In the genomic region with DNA sequence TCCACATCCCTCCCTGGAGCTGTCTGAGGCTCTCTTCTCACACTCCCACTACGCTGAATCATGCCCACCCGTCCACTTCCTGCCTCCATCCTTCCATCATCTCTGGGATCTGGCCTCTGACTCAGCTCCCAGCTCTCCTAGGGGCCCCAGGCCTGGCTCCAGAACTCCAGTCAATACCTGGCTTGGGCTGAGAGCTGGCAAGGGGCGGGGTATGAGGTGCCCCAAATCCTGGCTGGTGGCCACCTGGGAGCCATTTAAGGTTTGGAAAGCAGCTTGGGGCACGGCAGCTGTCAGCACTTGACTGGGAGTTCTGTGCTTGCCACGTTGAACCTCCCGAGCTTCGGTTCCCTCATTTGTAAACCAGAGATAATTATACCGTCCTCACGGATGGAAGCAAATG, we compare ENCODE assay signal across 8 mouse cellular contexts. TPM values are rescaled to one million over a fixed set of nuclear protein-coding genes. Genes with fewer than 3 reads are reported as not detected.
A peak's percentile ranks its signal among the peaks of the same experiment; 100 is the strongest.
DNase-seq lines count a peak whose midpoint lies in the region; ATAC-seq and TF ChIP-seq lines count a peak whose summit lies in the region.

No protein-coding gene starts in this region.

- DNase-seq in lung, postnatal 0 days (ENCODE audit: low spot score) = peak; percentile 31
- no peak for DNase-seq in lung, postnatal 10 days
- peak; percentile 76 to 87 for DNase-seq in heart, postnatal 14 days
- peak; percentile 60 for DNase-seq in right cerebral cortex, postnatal 25 days
- no peak for DNase-seq in ovary, postnatal 14 days (ENCODE audit: low spot score)

- TF ChIP-seq CTCF in lung, postnatal 0 days (IDR thresholded peaks at IDR 0.05) = no peak

- H3K9ac ChIP-seq in lung, postnatal 0 days (replicated peaks; ENCODE audit: low read depth) = no peak overlapping the region
- no peak overlapping the region for H3K9ac ChIP-seq in forebrain, embryonic 13.5 days
- H3K9ac ChIP-seq in midbrain, embryonic 16.5 days (ENCODE audit: low read depth, low read length) = no peak overlapping the region
- H3K9ac ChIP-seq in liver, embryonic 12.5 days = no peak overlapping the region

- intact Hi-C loops in heart, postnatal 14 days (cut with DNase I) = no loop called here

- H3K27me3 ChIP-seq in lung, postnatal 0 days (replicated peaks; ENCODE audit: insufficient read depth, low read length) = peaks cover 14% of the 10 kb centered on the region
- peaks cover 31% of the 10 kb centered on the region for H3K27me3 ChIP-seq in forebrain, embryonic 13.5 days
- H3K27me3 ChIP-seq in midbrain, embryonic 16.5 days (ENCODE audit: control insufficient read depth, insufficient read depth, low read depth, low read length) = peaks cover 5% of the 10 kb centered on the region; the same call in 1 of the 2 replicates
- peaks cover 58% of the 10 kb centered on the region for H3K27me3 ChIP-seq in liver, embryonic 12.5 days (replicated peaks)

- H3K9me3 ChIP-seq in lung, postnatal 0 days (ENCODE audit: low read length) = no peaks in the 10 kb centered on the region
- H3K9me3 ChIP-seq in forebrain, embryonic 13.5 days (replicated peaks) = no peaks in the 10 kb centered on the region
- H3K9me3 ChIP-seq in midbrain, embryonic 16.5 days (replicated peaks; ENCODE audit: control insufficient read depth, low read length, poor library complexity, severe bottlenecking) = no peaks in the 10 kb centered on the region
- H3K9me3 ChIP-seq in liver, embryonic 12.5 days (replicated peaks) = no peaks in the 10 kb centered on the region

- TF ChIP-seq EP300 in lung, postnatal 0 days (IDR thresholded peaks at IDR 0.05) = no peak

- ATAC-seq in lung, postnatal 0 days = peak; percentile 48; the same call in 1 of the 2 replicates
- ATAC-seq in forebrain, embryonic 13.5 days = no peak
- ATAC-seq in midbrain, embryonic 16.5 days = no peak
- ATAC-seq in liver, embryonic 12.5 days = no peak

- H3K4me1 ChIP-seq in lung, postnatal 0 days (ENCODE audit: insufficient read depth, low read depth, low read length) = no peaks in the 10 kb centered on the region
- H3K4me1 ChIP-seq in forebrain, embryonic 13.5 days = peaks cover 20% of the 10 kb centered on the region
- peaks cover 10% of the 10 kb centered on the region for H3K4me1 ChIP-seq in midbrain, embryonic 16.5 days (ENCODE audit: control insufficient read depth, insufficient read depth, low read length)
- peaks cover 5% of the 10 kb centered on the region; the same call in 1 of the 2 replicates for H3K4me1 ChIP-seq in liver, embryonic 12.5 days

- H3K4me2 ChIP-seq in lung, postnatal 0 days (replicated peaks; ENCODE audit: low read depth, low read length) = no peak overlapping the region
- no peak overlapping the region for H3K4me2 ChIP-seq in forebrain, embryonic 13.5 days
- no peak overlapping the region for H3K4me2 ChIP-seq in midbrain, embryonic 16.5 days (ENCODE audit: low read length)
- H3K4me2 ChIP-seq in liver, embryonic 12.5 days = no peak overlapping the region

- no peak overlapping the region for H3K4me3 ChIP-seq in lung, postnatal 0 days (ENCODE audit: low read depth, low read length)
- no peak overlapping the region for H3K4me3 ChIP-seq in forebrain, embryonic 13.5 days
- H3K4me3 ChIP-seq in midbrain, embryonic 16.5 days (ENCODE audit: low read depth, low read length) = no peak overlapping the region
- H3K4me3 ChIP-seq in liver, embryonic 12.5 days = no peak overlapping the region

- H3K27ac ChIP-seq in lung, postnatal 0 days (ENCODE audit: low read length) = no peak overlapping the region
- peak overlapping the region; percentile 55; the same call in 1 of the 2 replicates for H3K27ac ChIP-seq in forebrain, embryonic 13.5 days
- H3K27ac ChIP-seq in midbrain, embryonic 16.5 days (ENCODE audit: low read length) = no peak overlapping the region
- no peak overlapping the region for H3K27ac ChIP-seq in liver, embryonic 12.5 days

- WGBS in lung, postnatal 0 days = 53% methylated on average over 9 of the region's 9 CpGs
- 51% methylated on average over 9 of the region's 9 CpGs for WGBS in forebrain, embryonic 13.5 days
- WGBS in midbrain, embryonic 16.5 days = 67% methylated on average over 9 of the region's 9 CpGs
- WGBS in liver, embryonic 12.5 days (ENCODE audit: insufficient replicate concordance) = 50% methylated on average over 9 of the region's 9 CpGs

- no peaks in the 10 kb centered on the region for H3K36me3 ChIP-seq in lung, postnatal 0 days (ENCODE audit: insufficient read depth, low read length)
- H3K36me3 ChIP-seq in forebrain, embryonic 13.5 days (ENCODE audit: poor library complexity, severe bottlenecking) = no peaks in the 10 kb centered on the region
- H3K36me3 ChIP-seq in midbrain, embryonic 16.5 days (ENCODE audit: control insufficient read depth, insufficient read depth, low read length) = peaks cover 7% of the 10 kb centered on the region; the same call in 1 of the 2 replicates
- no peaks in the 10 kb centered on the region for H3K36me3 ChIP-seq in liver, embryonic 12.5 days

RNA-seq across cellular contexts. Expression of gene Speg, which starts 18.0 kb away (rescaled TPM):
- polyA plus RNA-seq in lung, postnatal 0 days (2015; fragmentation: Nextera tagmentation; extraction: Ambion mirVana) = 15.4 and 16.4 TPM in 2 replicates
- 7.6 and 9.0 TPM in 2 replicates for polyA plus RNA-seq in forebrain, embryonic 13.5 days (2015; fragmentation: Nextera tagmentation; extraction: Ambion mirVana)
- 100 to 1,000 TPM; 125 to 126 TPM for total RNA-seq in heart, postnatal 14 days (2021)
- polyA plus RNA-seq in midbrain, embryonic 16.5 days (2015; fragmentation: Nextera tagmentation; extraction: Ambion mirVana) = 17.7 and 20.8 TPM in 2 replicates
- polyA plus RNA-seq in liver, embryonic 12.5 days (2016; fragmentation: Nextera tagmentation; extraction: Ambion mirVana) = 11.4 and 14.3 TPM in 2 replicates

RNA-seq across cellular contexts. Expression of gene Des, which starts 33.0 kb away (rescaled TPM):
- polyA plus RNA-seq in lung, postnatal 0 days (2015; fragmentation: Nextera tagmentation; extraction: Ambion mirVana) = 59.4 and 67.3 TPM in 2 replicates
- 0.81 and 1.1 TPM in 2 replicates for polyA plus RNA-seq in forebrain, embryonic 13.5 days (2015; fragmentation: Nextera tagmentation; extraction: Ambion mirVana)
- total RNA-seq in heart, postnatal 14 days (2021) = 1,000 to 10,000 TPM; 1,039 to 1,057 TPM
- 1.2 and 1.7 TPM in 2 replicates for polyA plus RNA-seq in midbrain, embryonic 16.5 days (2015; fragmentation: Nextera tagmentation; extraction: Ambion mirVana)
- 6.9 and 7.4 TPM in 2 replicates for polyA plus RNA-seq in liver, embryonic 12.5 days (2016; fragmentation: Nextera tagmentation; extraction: Ambion mirVana)

RNA-seq across cellular contexts. Expression of gene Gmppa, which starts 42.6 kb away (rescaled TPM):
- polyA plus RNA-seq in lung, postnatal 0 days (2015; fragmentation: Nextera tagmentation; extraction: Ambion mirVana) = 58.4 and 58.9 TPM in 2 replicates
- polyA plus RNA-seq in forebrain, embryonic 13.5 days (2015; fragmentation: Nextera tagmentation; extraction: Ambion mirVana) = 53.7 and 62.7 TPM in 2 replicates
- total RNA-seq in heart, postnatal 14 days (2021) = 10 to 100 TPM; 32.3 to 32.5 TPM
- 79.7 and 81.3 TPM in 2 replicates for polyA plus RNA-seq in midbrain, embryonic 16.5 days (2015; fragmentation: Nextera tagmentation; extraction: Ambion mirVana)
- polyA plus RNA-seq in liver, embryonic 12.5 days (2016; fragmentation: Nextera tagmentation; extraction: Ambion mirVana) = 44.0 and 47.9 TPM in 2 replicates

RNA-seq across cellular contexts. Expression of gene Asic4, which starts 57.1 kb away (rescaled TPM):
- polyA plus RNA-seq in lung, postnatal 0 days (2015; fragmentation: Nextera tagmentation; extraction: Ambion mirVana) = not detected in 2 replicates
- 4.0 and 5.4 TPM in 2 replicates for polyA plus RNA-seq in forebrain, embryonic 13.5 days (2015; fragmentation: Nextera tagmentation; extraction: Ambion mirVana)
- not detected for total RNA-seq in heart, postnatal 14 days (2021)
- polyA plus RNA-seq in midbrain, embryonic 16.5 days (2015; fragmentation: Nextera tagmentation; extraction: Ambion mirVana) = 45.4 and 54.8 TPM in 2 replicates
- polyA plus RNA-seq in liver, embryonic 12.5 days (2016; fragmentation: Nextera tagmentation; extraction: Ambion mirVana) = 0.83 and 1.3 TPM in 2 replicates

Comparison
In these comparisons a context has a peak if more than half of its experiments do, and no peak if none do; other contexts are left out.
1. DNase-seq: peak in lung, postnatal 0 days (single experiment), heart, postnatal 14 days (2 of 2) and right cerebral cortex, postnatal 25 days (single experiment); none in lung, postnatal 10 days (single experiment) and ovary, postnatal 14 days (single experiment).